Mouse (Mus musculus): ENCODE results near the gene Sgca. TPM values are rescaled to one million over a fixed set of nuclear protein-coding genes. Genes with fewer than 3 reads are reported as not detected.
"Not testable (repeated sequence)": the region's sequence is repeated elsewhere in the genome, so short reads cannot be mapped to it uniquely, and the experiment has no call there.

The Sgca gene
- 1.8 TPM in 1 of 2 replicates, not detected in the other for polyA plus RNA-seq (2015; fragmentation: Nextera tagmentation; extraction: Ambion mirVana)

GRCm38 (mm10) chr11:94976199-94976598 lies at the start of gene Sgca:
Gene Sgca (minus strand): TSS chr11:94976327.
- no peaks in the 10 kb centered on the region; the same call in 1 of the 2 replicates for H3K27me3 ChIP-seq
- H3K36me3 ChIP-seq, result no peaks in the 10 kb centered on the region
- WGBS, result 68% methylated on average over 5 of the region's 5 CpGs
- no peak within 1 kb of the TSS for H3K27ac ChIP-seq (replicated peaks)
- H3K4me1 ChIP-seq (replicated peaks), result peaks cover 28% of the 10 kb centered on the region
- H3K4me2 ChIP-seq, result no peak within 1 kb of the TSS
- no peak for ATAC-seq (ENCODE audit: low read depth)
- no peak within 1 kb of the TSS for H3K9ac ChIP-seq
- H3K4me3 ChIP-seq, result no peak within 1 kb of the TSS
- H3K9me3 ChIP-seq, result no peaks in the 10 kb centered on the region

- Histone ChIP-seq H3K27ac (replicated peaks) (0 out of 2 replicates have a peak overlapping the region, but pooled peaks have one; percentile 28), H3K27me3 (no peaks in the 10 kb centered on the region)
- WGBS, result 88% methylated on average over 11 of the region's 11 CpGs
Measured at GRCm38 (mm10) chr11:95025227-95026012, 49.3 kb upstream of the Sgca start.

GRCm38 (mm10) chr11:95024439-95025184 lies 48.5 kb upstream of the Sgca start:
- Histone ChIP-seq H3K9me3 (no peaks in the 10 kb centered on the region), H3K36me3 (peaks cover 69% of the 10 kb centered on the region), H3K9ac (no peak overlapping the region), H3K27ac (replicated peaks) (0 out of 2 replicates have a peak overlapping the region, but pooled peaks have one; percentile 28), H3K4me3 (no peak overlapping the region), H3K27me3 (no peaks in the 10 kb centered on the region), H3K4me2 (no peak overlapping the region), H3K4me1 (replicated peaks) (peaks cover 19% of the 10 kb centered on the region; the same call in 1 of the 2 replicates)
- 69% methylated on average over 29 of the region's 29 CpGs for WGBS
- no peak for ATAC-seq (ENCODE audit: low read depth)

More at GRCm38 (mm10) chr11:95025227-95026012, 49.3 kb upstream of the Sgca start:
- H3K36me3 ChIP-seq, result peaks cover 61% of the 10 kb centered on the region
- no peak for ATAC-seq (ENCODE audit: low read depth)
- H3K4me1 ChIP-seq (replicated peaks), result peaks cover 14% of the 10 kb centered on the region; the same call in 1 of the 2 replicates
- H3K9me3 ChIP-seq, result no peaks in the 10 kb centered on the region
- no peak overlapping the region for H3K4me3 ChIP-seq
- H3K4me2 ChIP-seq, result no peak overlapping the region
- no peak overlapping the region for H3K9ac ChIP-seq

- Histone ChIP-seq H3K9ac (no peak overlapping the region), H3K9me3 (no peaks in the 10 kb centered on the region), H3K4me3 (no peak overlapping the region), H3K36me3 (peaks cover 80% of the 10 kb centered on the region), H3K4me1 (replicated peaks) (peaks cover 18% of the 10 kb centered on the region; the same call in 1 of the 2 replicates), H3K27me3 (no peaks in the 10 kb centered on the region), H3K4me2 (no peak overlapping the region), H3K27ac (replicated peaks) (no peak overlapping the region)
- ATAC-seq (ENCODE audit: low read depth), result no peak
- 95% methylated on average over 9 of the region's 9 CpGs for WGBS
Measured at GRCm38 (mm10) chr11:95023481-95023880, 47.4 kb upstream of the Sgca start.

- Histone ChIP-seq H3K9me3 (no peaks in the 10 kb centered on the region), H3K4me2 (no peak overlapping the region), H3K27ac (replicated peaks) (no peak overlapping the region), H3K4me1 (replicated peaks) (peaks cover 13% of the 10 kb centered on the region; the same call in 1 of the 2 replicates), H3K27me3 (no peaks in the 10 kb centered on the region), H3K9ac (no peak overlapping the region), H3K4me3 (no peak overlapping the region), H3K36me3 (peaks cover 88% of the 10 kb centered on the region)
- WGBS, result 86% methylated on average over 10 of the region's 10 CpGs
- no peak for ATAC-seq (ENCODE audit: low read depth)
Measured at GRCm38 (mm10) chr11:95022237-95022992, 46.3 kb upstream of the Sgca start.

GRCm38 (mm10) chr11:95015484-95015883 lies 39.4 kb upstream of the Sgca start:
- no peak for ATAC-seq (ENCODE audit: low read depth)
- WGBS, result 78% methylated on average over 3 of the region's 3 CpGs

GRCm38 (mm10) chr11:95012487-95012886 lies 36.4 kb upstream of the Sgca start:
- Histone ChIP-seq H3K27ac (replicated peaks) (peak overlapping the region; percentile 49), H3K9me3 (no peaks in the 10 kb centered on the region), H3K4me3 (peak overlapping the region; percentile 96), H3K4me2 (peak overlapping the region; percentile 72), H3K27me3 (no peaks in the 10 kb centered on the region), H3K9ac (peak overlapping the region; percentile 99), H3K36me3 (peaks cover 33% of the 10 kb centered on the region), H3K4me1 (replicated peaks) (peaks cover 82% of the 10 kb centered on the region)
- ATAC-seq (ENCODE audit: low read depth), result no peak
- WGBS, result 33% methylated on average over 3 of the region's 3 CpGs

More at GRCm38 (mm10) chr11:95015484-95015883, 39.4 kb upstream of the Sgca start:
- H3K4me1 ChIP-seq (replicated peaks), result peaks cover 69% of the 10 kb centered on the region
- 0 out of 2 replicates have a peak overlapping the region, but pooled peaks have one; percentile 13 for H3K9ac ChIP-seq
- H3K4me3 ChIP-seq, result no peak overlapping the region
- no peaks in the 10 kb centered on the region for H3K27me3 ChIP-seq
- H3K4me2 ChIP-seq, result 0 out of 2 replicates have a peak overlapping the region, but pooled peaks have one; percentile 4
- peaks cover 59% of the 10 kb centered on the region for H3K36me3 ChIP-seq
- H3K27ac ChIP-seq (replicated peaks), result peak overlapping the region; percentile 28; the same call in 1 of the 2 replicates
- no peaks in the 10 kb centered on the region for H3K9me3 ChIP-seq

- no peak for ATAC-seq (ENCODE audit: low read depth)
- H3K4me3 ChIP-seq, result peak overlapping the region; percentile 96
- peaks cover 29% of the 10 kb centered on the region for H3K36me3 ChIP-seq
- peak overlapping the region; percentile 99 for H3K9ac ChIP-seq
- H3K27me3 ChIP-seq, result no peaks in the 10 kb centered on the region
- peak overlapping the region; percentile 49 for H3K27ac ChIP-seq (replicated peaks)
- peaks cover 82% of the 10 kb centered on the region for H3K4me1 ChIP-seq (replicated peaks)
- WGBS, result 55% methylated on average over 3 of the region's 3 CpGs
- H3K4me2 ChIP-seq, result peak overlapping the region; percentile 72
- H3K9me3 ChIP-seq, result no peaks in the 10 kb centered on the region
Measured at GRCm38 (mm10) chr11:95012075-95012474, 35.9 kb upstream of the Sgca start.

- no peak for ATAC-seq (ENCODE audit: low read depth)
- Histone ChIP-seq H3K36me3 (peaks cover 22% of the 10 kb centered on the region), H3K9me3 (no peaks in the 10 kb centered on the region), H3K9ac (peak overlapping the region; percentile 99), H3K27ac (replicated peaks) (peak overlapping the region; percentile 49), H3K4me2 (peak overlapping the region; percentile 72), H3K27me3 (no peaks in the 10 kb centered on the region), H3K4me1 (replicated peaks) (peaks cover 84% of the 10 kb centered on the region), H3K4me3 (peak overlapping the region; percentile 96)
- 48% methylated on average over 1 of the region's 1 CpGs for WGBS
Measured at GRCm38 (mm10) chr11:95011416-95011815, 35.3 kb upstream of the Sgca start.

- Histone ChIP-seq H3K4me1 (replicated peaks) (peaks cover 84% of the 10 kb centered on the region), H3K4me2 (peak overlapping the region; percentile 72), H3K4me3 (peak overlapping the region; percentile 96), H3K9ac (peak overlapping the region; percentile 99), H3K36me3 (peaks cover 19% of the 10 kb centered on the region), H3K27ac (replicated peaks) (peak overlapping the region; percentile 98)
- not testable (repeated sequence) for H3K27me3 ChIP-seq; ATAC-seq (ENCODE audit: low read depth); H3K9me3 ChIP-seq
- 0% methylated on average over 3 of the region's 4 CpGs for WGBS
Measured at GRCm38 (mm10) chr11:95010841-95011403, 34.8 kb upstream of the Sgca start.

- H3K27me3 ChIP-seq, result no peaks in the 10 kb centered on the region
- peak overlapping the region; percentile 72 for H3K4me2 ChIP-seq
- H3K4me3 ChIP-seq, result peak overlapping the region; percentile 96
- peaks cover 83% of the 10 kb centered on the region for H3K4me1 ChIP-seq (replicated peaks)
- ATAC-seq (ENCODE audit: low read depth), result peak; percentile 62
- H3K9ac ChIP-seq, result peak overlapping the region; percentile 99
- no peaks in the 10 kb centered on the region for H3K9me3 ChIP-seq
- 2% methylated on average over 32 of the region's 40 CpGs for WGBS
- H3K27ac ChIP-seq (replicated peaks), result peak overlapping the region; percentile 98
- H3K36me3 ChIP-seq, result peaks cover 19% of the 10 kb centered on the region
Measured at GRCm38 (mm10) chr11:95010141-95010739, 34.1 kb upstream of the Sgca start.

Measured in neural tube, embryonic 13.5 days (tissue).